Comparison of ENCODE assay signal across 8 mouse cellular contexts in genomic region chr9:65294716-65295378, GRCm38 (mm10). TPM values are rescaled to one million over a fixed set of nuclear protein-coding genes. Genes with fewer than 3 reads are reported as not detected.
DNase-seq lines count a peak whose midpoint lies in the region; ATAC-seq lines count a peak whose summit lies in the region.

No protein-coding gene starts in this region.

- 2% methylated on average over 28 of the region's 28 CpGs for WGBS in forebrain, embryonic 16.5 days

- peak overlapping the region; percentile 91 for H3K9ac ChIP-seq in forebrain, embryonic 16.5 days (replicated peaks; ENCODE audit: low read depth, low read length)

- H3K36me3 ChIP-seq in forebrain, embryonic 16.5 days (ENCODE audit: control insufficient read depth, insufficient read depth) = no peaks in the 10 kb centered on the region

- H3K9me3 ChIP-seq in forebrain, embryonic 16.5 days (ENCODE audit: control insufficient read depth, low read length) = no peaks in the 10 kb centered on the region

- peak overlapping the region; percentile 78 for H3K27ac ChIP-seq in forebrain, embryonic 16.5 days (ENCODE audit: low read length)

- no peak; the same call in 1 of the 2 replicates for ATAC-seq in forebrain, embryonic 16.5 days

- DNase-seq in 3T3-L1 (ENCODE audit: low read depth, low spot score) (peak; percentile 38), MN1 (ENCODE audit: low spot score) (peak; percentile 11), liver (peak; percentile 57)
- peak; percentile 13 for DNase-seq in naive thymus-derived CD4-positive, alpha-beta T cell, adult 2 months (ENCODE audit: low read depth)
- no peak for DNase-seq in thymus, postnatal 25 days
- DNase-seq in layer of hippocampus, postnatal 10 days (ENCODE audit: low spot score in 2 of 2) = no peak
- DNase-seq in ovary, postnatal 14 days (ENCODE audit: low spot score) = no peak

- H3K4me2 ChIP-seq in forebrain, embryonic 16.5 days (ENCODE audit: low read length) = peak overlapping the region; percentile 93

- H3K27me3 ChIP-seq in forebrain, embryonic 16.5 days (replicated peaks; ENCODE audit: control insufficient read depth, insufficient read depth, low read length) = no peaks in the 10 kb centered on the region

- H3K4me3 ChIP-seq in forebrain, embryonic 16.5 days (replicated peaks; ENCODE audit: low read length) = peak overlapping the region; percentile 98

- H3K4me1 ChIP-seq in forebrain, embryonic 16.5 days (replicated peaks; ENCODE audit: control insufficient read depth, insufficient read depth, low read length) = peaks cover 13% of the 10 kb centered on the region

RNA-seq across cellular contexts. Expression of gene Clpx, which starts 0.8 kb away (rescaled TPM):
- 45.0 and 48.0 TPM in 2 replicates for polyA plus RNA-seq in forebrain, embryonic 16.5 days (2015; fragmentation: Nextera tagmentation; extraction: Ambion mirVana)
- 10 to 100 TPM; 27.8 to 31.6 TPM for total RNA-seq in layer of hippocampus, postnatal 10 days (2021)

RNA-seq across cellular contexts. Expression of gene Cilp, which starts 29.9 kb away (rescaled TPM):
- 0.18 and 0.20 TPM in 2 replicates for polyA plus RNA-seq in forebrain, embryonic 16.5 days (2015; fragmentation: Nextera tagmentation; extraction: Ambion mirVana)
- under 1 TPM in 1 of 2 experiments, not detected in 1; 0.18 TPM for total RNA-seq in layer of hippocampus, postnatal 10 days (2021)

RNA-seq across cellular contexts. Expression of gene Pdcd7, which starts 51.1 kb away (rescaled TPM):
- polyA plus RNA-seq in forebrain, embryonic 16.5 days (2015; fragmentation: Nextera tagmentation; extraction: Ambion mirVana) = 8.6 and 9.6 TPM in 2 replicates
- 10 to 100 TPM; 23.2 to 25.4 TPM for total RNA-seq in layer of hippocampus, postnatal 10 days (2021)

Comparison
In these comparisons a context has a peak if more than half of its experiments do, and no peak if none do; other contexts are left out.
1. DNase-seq: peak in 3T3-L1 (single experiment), MN1 (single experiment), liver (single experiment) and naive thymus-derived CD4-positive, alpha-beta T cell, adult 2 months (single experiment); none in thymus, postnatal 25 days (single experiment), layer of hippocampus, postnatal 10 days (0 of 2) and ovary, postnatal 14 days (single experiment).